Mouse (Mus musculus) CH12.LX (cell line): ENCODE measurements around the gene Flywch2.

Experiments used
- MAFK ChIP-seq: IDR thresholded peaks from 2 replicates; pipeline ENCODE4 v1.6.1; 2011; ENCODE audit warnings: low read length, improper control_type of control experiment; ENCODE audit not compliant: insufficient replicate concordance
- MYC ChIP-seq: IDR thresholded peaks from 2 replicates; pipeline ENCODE4 v1.6.1; 2011; ENCODE audit warnings: low read depth, mild to moderate bottlenecking, improper control_type of control experiment, low read length
- UBTF ChIP-seq: IDR thresholded peaks from 2 replicates; pipeline ENCODE4 v1.6.1; 2012; ENCODE audit warnings: low read depth, mild to moderate bottlenecking, inconsistent platforms, low read length, improper control_type of control experiment, moderate library complexity

DNA sequence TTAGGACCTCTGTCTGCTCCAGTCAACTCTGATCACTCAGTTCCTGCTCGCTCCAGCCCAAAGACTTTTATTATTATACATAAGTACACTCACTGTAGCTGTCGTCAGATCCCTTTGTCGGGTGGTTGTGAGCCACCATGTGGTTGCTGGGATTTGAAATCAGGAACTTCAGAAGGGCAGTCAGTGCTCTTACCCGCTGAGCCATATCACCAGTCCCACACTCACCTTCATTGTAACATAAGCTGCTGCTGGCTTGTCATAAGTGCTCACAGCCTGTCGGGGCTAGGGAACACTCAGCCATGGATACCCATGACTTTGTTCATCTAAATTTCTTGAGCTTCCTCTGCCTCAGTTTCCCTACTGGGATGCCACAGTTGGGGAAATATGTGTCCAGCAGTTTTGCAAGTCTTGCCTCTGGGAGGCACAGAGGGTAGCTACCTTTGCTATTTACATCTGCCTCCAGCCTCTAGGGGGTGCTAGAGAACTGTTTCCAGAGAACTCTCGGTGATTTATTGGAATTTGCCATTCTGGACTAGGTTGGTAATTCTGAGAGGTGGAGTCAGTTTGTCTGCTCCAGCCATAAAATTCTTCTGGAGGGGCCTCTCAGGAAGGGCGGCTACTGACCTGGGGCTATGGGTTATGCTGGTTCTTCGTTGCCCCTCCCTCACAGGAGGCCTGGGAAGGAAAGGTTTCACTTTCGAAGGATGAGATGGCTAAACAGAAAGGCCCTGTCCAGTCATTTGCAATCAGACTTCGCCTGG is 37.1 kb downstream of the Flywch2 start:
- TF ChIP-seq MYC (no peak), MAFK (no peak), UBTF (no peak)
